ENCODE assay signal across 8 mouse cellular contexts in the genomic region with DNA sequence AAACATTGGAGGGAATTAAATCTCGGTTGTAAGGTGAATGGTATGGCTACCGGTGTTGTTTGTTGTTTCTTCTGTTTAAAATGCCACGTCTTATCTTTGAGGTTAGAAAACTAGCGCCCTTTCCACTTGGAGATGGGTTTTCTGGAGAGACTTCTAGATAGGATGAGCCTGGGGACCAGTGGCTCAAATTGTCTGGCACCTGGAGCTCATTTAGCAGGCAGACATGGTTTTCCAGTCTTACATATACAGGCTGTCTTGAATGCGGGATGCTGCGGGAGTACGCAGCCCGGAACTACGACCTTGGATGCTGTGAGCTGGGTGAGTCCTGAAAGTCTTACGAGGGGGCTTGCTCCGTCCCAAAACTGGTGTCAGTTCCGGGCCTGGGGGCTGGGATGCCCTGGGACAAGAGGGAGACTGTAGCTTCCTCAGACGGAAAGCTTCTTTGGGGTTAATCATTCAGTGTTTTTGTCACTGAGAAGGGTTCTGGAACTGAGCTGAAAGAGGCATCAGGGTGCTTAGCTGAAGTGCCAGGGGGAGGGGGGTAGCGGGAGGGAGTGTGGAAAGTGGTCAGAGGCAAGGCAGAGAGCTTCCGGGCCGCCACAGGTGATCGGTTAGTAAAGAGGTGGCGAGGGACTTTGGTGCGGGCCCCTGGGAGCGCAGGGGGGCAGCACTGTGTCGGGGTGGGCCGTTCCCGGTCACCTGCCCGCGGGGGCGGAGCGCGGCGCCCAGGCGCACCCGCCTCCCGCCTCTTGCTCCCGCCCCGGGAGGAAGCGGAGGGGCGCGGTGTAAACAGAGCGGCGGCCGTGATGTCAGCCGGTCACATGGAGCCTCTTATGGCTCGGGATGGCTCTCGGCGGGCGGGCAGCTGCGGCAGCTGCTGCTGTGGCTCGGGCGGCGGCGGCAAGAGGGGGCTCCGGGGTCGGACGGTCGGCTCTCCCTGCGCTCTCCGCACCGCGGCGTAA.
DNase-seq lines count a peak whose midpoint lies in the region; ATAC-seq and TF ChIP-seq lines count a peak whose summit lies in the region.

No protein-coding gene starts in this region.

- TF ChIP-seq POLR2A in brain, embryonic 14.5 days (IDR thresholded peaks at IDR 0.05; ENCODE audit: borderline replicate concordance, extremely low read depth, insufficient read depth, insufficient read length, poor library complexity, severe bottlenecking) = 0 out of 2 replicates have a peak, but pooled peaks have one; percentile 48

- WGBS in forebrain, embryonic 13.5 days = 2% methylated on average over 51 of the region's 59 CpGs
- 2% methylated on average over 56 of the region's 59 CpGs for WGBS in heart, postnatal 0 days
- WGBS in liver, embryonic 15.5 days (ENCODE audit: insufficient replicate concordance) = under 1% methylated on average over 58 of the region's 59 CpGs
- WGBS in neural tube, embryonic 11.5 days = 2% methylated on average over 50 of the region's 59 CpGs
- WGBS in stomach, embryonic 15.5 days = 1% methylated on average over 52 of the region's 59 CpGs

- TF ChIP-seq EP300 in heart, postnatal 0 days (IDR thresholded peaks at IDR 0.05; ENCODE audit: low read depth) = 0 out of 2 replicates have a peak, but pooled peaks have one; percentile 67

- peak; percentile 93 for ATAC-seq in forebrain, embryonic 13.5 days
- ATAC-seq in heart, postnatal 0 days (ENCODE audit: insufficient read depth, low read depth) = peak; percentile 97
- ATAC-seq in liver, embryonic 15.5 days (ENCODE audit: insufficient read depth) = peak; percentile 82
- peak; percentile 88 for ATAC-seq in neural tube, embryonic 11.5 days (ENCODE audit: insufficient read depth, low FRiP score, low TSS enrichment)
- peak; percentile 95 for ATAC-seq in stomach, embryonic 15.5 days (ENCODE audit: insufficient read depth, low FRiP score, low read depth)

- H3K4me1 ChIP-seq in forebrain, embryonic 13.5 days = peaks cover 19% of the 10 kb centered on the region
- H3K4me1 ChIP-seq in heart, postnatal 0 days (ENCODE audit: control insufficient read depth, insufficient read depth) = peaks cover 5% of the 10 kb centered on the region
- H3K4me1 ChIP-seq in liver, embryonic 15.5 days (replicated peaks) = 0 out of 2 replicates have a peak, but pooled peaks cover 3% of the 10 kb centered on the region
- H3K4me1 ChIP-seq in neural tube, embryonic 11.5 days (ENCODE audit: control insufficient read depth, insufficient read depth, low read length) = peaks cover 10% of the 10 kb centered on the region
- H3K4me1 ChIP-seq in stomach, embryonic 15.5 days = peaks cover 10% of the 10 kb centered on the region

- peaks cover 44% of the 10 kb centered on the region for H3K27me3 ChIP-seq in forebrain, embryonic 13.5 days
- no peaks in the 10 kb centered on the region for H3K27me3 ChIP-seq in heart, postnatal 0 days (ENCODE audit: control insufficient read depth, insufficient read depth, low read length)
- peaks cover 51% of the 10 kb centered on the region for H3K27me3 ChIP-seq in liver, embryonic 15.5 days
- H3K27me3 ChIP-seq in neural tube, embryonic 11.5 days (ENCODE audit: control insufficient read depth, insufficient read depth, low read length) = peaks cover 18% of the 10 kb centered on the region
- peaks cover 7% of the 10 kb centered on the region; the same call in 1 of the 2 replicates for H3K27me3 ChIP-seq in stomach, embryonic 15.5 days (replicated peaks)

- peak overlapping the region; percentile 19 for H3K27ac ChIP-seq in forebrain, embryonic 13.5 days
- H3K27ac ChIP-seq in heart, postnatal 0 days (ENCODE audit: low read depth) = peak overlapping the region; percentile 57; the same call in 1 of the 2 replicates
- peak overlapping the region; percentile 59; the same call in 1 of the 2 replicates for H3K27ac ChIP-seq in liver, embryonic 15.5 days (replicated peaks)
- H3K27ac ChIP-seq in neural tube, embryonic 11.5 days (ENCODE audit: low read depth, low read length) = no peak overlapping the region
- no peak overlapping the region for H3K27ac ChIP-seq in stomach, embryonic 15.5 days

- H3K9ac ChIP-seq in forebrain, embryonic 13.5 days = peak overlapping the region; percentile 61
- peak overlapping the region; percentile 71 for H3K9ac ChIP-seq in heart, postnatal 0 days (replicated peaks; ENCODE audit: low read depth, low read length)
- H3K9ac ChIP-seq in liver, embryonic 15.5 days = peak overlapping the region; percentile 37
- peak overlapping the region; percentile 55 for H3K9ac ChIP-seq in neural tube, embryonic 11.5 days (ENCODE audit: low read length)
- peak overlapping the region; percentile 47 for H3K9ac ChIP-seq in stomach, embryonic 15.5 days

- TF ChIP-seq CTCF in brain, embryonic 14.5 days (IDR thresholded peaks at IDR 0.05; ENCODE audit: borderline replicate concordance, extremely low read depth, insufficient read depth, insufficient read length) = no peak
- TF ChIP-seq CTCF in heart, postnatal 0 days (IDR thresholded peaks at IDR 0.05; ENCODE audit: low read depth) = no peak

- peak; percentile 59 to 61 for DNase-seq in B cell, adult 2 months
- peak; percentile 91 for DNase-seq in brain, embryonic 14.5 days (ENCODE audit: low read depth)
- peak; percentile 92 for DNase-seq in heart, postnatal 0 days (ENCODE audit: low spot score)
- peak; percentile 94 for DNase-seq in kidney, postnatal 36 days
- DNase-seq in neural tube, embryonic 11.5 days (ENCODE audit: low spot score) = peak; percentile 79

- peak overlapping the region; percentile 99 for H3K4me2 ChIP-seq in forebrain, embryonic 13.5 days
- H3K4me2 ChIP-seq in heart, postnatal 0 days (ENCODE audit: low read depth, low read length) = peak overlapping the region; percentile 91
- peak overlapping the region; percentile 69 for H3K4me2 ChIP-seq in liver, embryonic 15.5 days
- peak overlapping the region; percentile 99 for H3K4me2 ChIP-seq in neural tube, embryonic 11.5 days (ENCODE audit: low read depth)
- H3K4me2 ChIP-seq in stomach, embryonic 15.5 days = peak overlapping the region; percentile 99

- H3K9me3 ChIP-seq in forebrain, embryonic 13.5 days (replicated peaks) = no peaks in the 10 kb centered on the region
- no peaks in the 10 kb centered on the region for H3K9me3 ChIP-seq in heart, postnatal 0 days (replicated peaks; ENCODE audit: control insufficient read depth, low read length)
- H3K9me3 ChIP-seq in liver, embryonic 15.5 days (replicated peaks) = no peaks in the 10 kb centered on the region
- no peaks in the 10 kb centered on the region for H3K9me3 ChIP-seq in neural tube, embryonic 11.5 days (ENCODE audit: control insufficient read depth, low read length)
- no peaks in the 10 kb centered on the region for H3K9me3 ChIP-seq in stomach, embryonic 15.5 days

- no peaks in the 10 kb centered on the region for H3K36me3 ChIP-seq in forebrain, embryonic 13.5 days (ENCODE audit: poor library complexity, severe bottlenecking)
- H3K36me3 ChIP-seq in heart, postnatal 0 days (replicated peaks; ENCODE audit: control insufficient read depth, insufficient read depth, low read length) = no peaks in the 10 kb centered on the region
- H3K36me3 ChIP-seq in liver, embryonic 15.5 days (replicated peaks) = no peaks in the 10 kb centered on the region
- H3K36me3 ChIP-seq in neural tube, embryonic 11.5 days (ENCODE audit: control insufficient read depth, insufficient read depth, low read length) = no peaks in the 10 kb centered on the region
- no peaks in the 10 kb centered on the region for H3K36me3 ChIP-seq in stomach, embryonic 15.5 days

- peak overlapping the region; percentile 69 for H3K4me3 ChIP-seq in forebrain, embryonic 13.5 days
- H3K4me3 ChIP-seq in heart, postnatal 0 days (ENCODE audit: low read depth, low read length) = peak overlapping the region; percentile 72
- H3K4me3 ChIP-seq in liver, embryonic 15.5 days (replicated peaks) = peak overlapping the region; percentile 59
- peak overlapping the region; percentile 73 for H3K4me3 ChIP-seq in neural tube, embryonic 11.5 days (ENCODE audit: low read depth, low read length)
- H3K4me3 ChIP-seq in stomach, embryonic 15.5 days (replicated peaks) = peak overlapping the region; percentile 67

Comparison
In these comparisons a context has a peak if more than half of its experiments do, and no peak if none do; other contexts are left out.
1. H3K27ac ChIP-seq: peak in forebrain, embryonic 13.5 days (single experiment), heart, postnatal 0 days (single experiment) and liver, embryonic 15.5 days (single experiment); none in neural tube, embryonic 11.5 days (single experiment) and stomach, embryonic 15.5 days (single experiment).
2. Peak in every context shown above with its lines, with median percentiles within 50 percentile points of each other: DNase-seq, ATAC-seq, H3K4me2 ChIP-seq, H3K4me3 ChIP-seq and H3K9ac ChIP-seq.